Mouse (Mus musculus) urinary bladder, adult 18-20 months (tissue): ENCODE results near the gene Nudt13.

Experiments
- DNase-seq, 2 experiments: peaks; one replicate each; pipeline ENCODE4 v3.0.0; 2022; ENCODE audit warnings: low spot score in 2 of 2, mixed read lengths in 2 of 2

The Nudt13 gene

DNA sequence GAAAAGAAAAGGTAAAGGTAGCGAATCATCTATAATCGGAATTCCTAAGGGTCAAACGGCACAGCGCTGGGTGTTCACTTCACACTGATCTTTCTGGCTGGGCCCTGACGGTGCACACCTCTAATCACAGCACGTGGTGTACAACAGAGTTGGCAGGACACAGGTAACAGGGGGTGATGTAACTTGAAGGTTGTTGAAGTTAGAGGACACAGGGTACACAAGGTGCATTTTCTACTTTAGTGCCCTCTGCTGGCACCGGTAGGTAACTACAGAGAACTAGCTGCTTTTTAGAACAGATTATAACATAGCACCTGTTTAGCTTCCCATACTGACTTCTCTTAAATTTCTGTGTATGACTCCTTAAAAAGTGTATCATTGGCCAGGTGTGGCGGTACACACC lies 45.7 kb downstream of the Nudt13 start:
- DNase-seq: no peak

DNA sequence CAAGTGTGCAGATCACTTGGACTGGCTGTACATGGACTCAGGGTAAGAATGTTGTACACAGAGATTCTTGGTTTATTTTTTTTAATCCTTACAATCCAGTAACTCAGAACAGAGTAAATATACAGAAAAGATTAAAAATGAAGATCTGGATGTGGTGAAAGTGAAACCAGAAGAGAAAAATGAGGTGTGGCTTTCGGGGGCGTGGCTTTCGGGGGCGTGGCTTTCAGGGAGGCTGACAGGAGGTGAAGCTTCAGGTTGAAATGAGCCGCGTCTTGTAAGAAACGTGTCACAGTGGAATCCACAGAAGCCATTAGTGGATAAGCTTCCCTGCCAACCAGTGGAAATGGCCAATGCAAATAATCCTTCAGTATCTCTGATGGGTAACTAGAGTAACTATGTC lies 46.4 kb downstream of the Nudt13 start:
- DNase-seq: no peak

DNA sequence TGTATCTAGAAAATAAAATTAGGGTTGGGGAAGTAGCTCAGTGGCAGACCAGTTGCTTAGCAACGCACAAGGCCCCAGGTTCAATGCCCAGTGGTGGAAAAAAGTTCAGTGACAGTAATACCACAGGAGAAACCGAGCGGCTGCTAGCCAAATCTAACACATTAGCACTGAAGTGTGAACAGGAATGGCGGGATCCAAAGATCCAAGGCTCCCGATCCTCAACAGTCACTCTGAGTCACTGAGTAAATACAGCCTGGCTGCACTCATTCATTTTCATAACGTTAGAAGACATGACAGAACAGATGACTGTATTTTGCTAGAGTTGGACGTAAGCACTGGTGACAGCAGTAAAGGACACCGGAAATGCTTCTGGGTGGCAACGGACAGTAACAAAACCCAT lies 51.4 kb downstream of the Nudt13 start:
- DNase-seq: no peak

DNA sequence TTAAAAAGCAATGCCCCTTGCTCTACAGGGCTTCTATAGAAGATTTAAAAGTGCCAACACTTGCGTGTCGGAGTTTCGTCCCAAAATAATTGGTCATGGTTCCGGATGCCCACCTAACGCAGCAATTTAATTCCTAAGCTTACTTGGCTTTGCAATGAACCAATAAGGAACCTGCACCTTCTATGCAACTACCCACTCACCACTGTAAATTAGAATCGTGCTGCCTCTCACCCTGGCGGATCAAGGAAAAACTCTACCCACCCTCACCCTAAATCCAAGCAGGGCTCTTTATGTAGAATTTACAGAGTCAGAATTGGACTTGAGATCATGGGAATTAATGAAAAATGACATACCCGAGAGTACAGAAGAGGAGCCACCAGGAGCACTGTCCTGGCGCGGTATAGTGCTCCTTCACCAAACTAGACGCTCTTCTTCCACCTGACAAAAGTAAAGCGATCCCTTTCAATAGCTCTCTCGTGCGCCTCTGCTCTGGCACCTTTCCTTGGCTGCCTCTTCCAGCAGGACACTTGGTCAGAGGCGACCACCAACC lies 53.0 kb downstream of the Nudt13 start:
- DNase-seq: no peak

DNA sequence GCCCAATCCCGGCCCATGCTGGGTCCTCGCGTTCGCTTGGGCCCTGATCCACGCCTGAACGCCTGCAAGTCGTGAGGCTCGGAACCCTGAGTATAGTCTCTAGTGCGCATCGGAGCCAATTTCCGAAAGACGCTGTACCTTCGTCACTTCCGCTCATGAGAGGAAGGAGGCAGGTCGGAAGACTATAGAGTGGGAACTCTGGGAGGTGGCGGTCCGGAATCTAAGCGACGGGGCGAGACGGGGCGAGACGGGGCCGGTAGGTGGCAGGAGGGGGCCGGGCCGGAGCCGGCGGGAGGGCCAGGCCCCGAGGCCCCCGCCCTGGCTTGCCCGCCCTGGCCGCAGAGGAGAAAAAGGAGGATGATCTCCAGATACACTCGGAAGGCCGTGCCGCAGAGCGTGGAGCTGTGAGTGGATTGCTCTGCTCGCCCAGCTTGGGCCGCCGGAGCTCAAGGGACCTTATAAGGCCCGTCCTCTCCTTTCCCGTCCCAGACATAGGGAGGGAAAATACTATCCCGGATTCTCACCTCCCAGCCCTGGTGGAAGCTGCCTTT lies 53.6 kb downstream of the Nudt13 start, which contains the start of the genes Ecd and Fam149b:
Gene Ecd, minus strand, starts transcription at position 131 of the 551 bp plus-strand sequence.
Gene Fam149b, plus strand, starts transcription at position 172 of the 551 bp plus-strand sequence.
- peak; percentile 90 for DNase-seq

DNA sequence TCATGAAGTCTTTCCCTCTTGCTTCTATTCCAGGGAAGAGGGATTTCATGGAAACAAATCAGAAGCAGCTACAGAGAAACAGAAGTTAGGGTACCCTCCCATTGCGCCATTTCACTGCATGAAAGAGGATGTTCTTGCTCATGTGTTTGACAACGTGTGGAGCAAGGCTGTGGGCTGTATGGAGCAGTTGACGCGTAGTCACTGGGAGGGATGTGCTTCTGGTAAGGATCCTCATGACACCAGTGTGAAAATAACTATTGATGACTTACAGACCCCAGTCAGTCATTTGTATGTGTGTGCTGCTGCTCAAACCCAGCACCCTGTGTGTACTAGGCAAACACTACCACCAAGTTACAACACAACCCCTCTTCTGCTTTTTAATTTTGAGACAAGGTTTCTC lies 68.7 kb downstream of the Nudt13 start:
- no peak for DNase-seq
